Mouse (Mus musculus): ENCODE results near the gene Gm28553.
"Not testable (repeated sequence)": the region's sequence is repeated elsewhere in the genome, so short reads cannot be mapped to it uniquely, and the experiment has no call there.

Gene Gm28553

DNA sequence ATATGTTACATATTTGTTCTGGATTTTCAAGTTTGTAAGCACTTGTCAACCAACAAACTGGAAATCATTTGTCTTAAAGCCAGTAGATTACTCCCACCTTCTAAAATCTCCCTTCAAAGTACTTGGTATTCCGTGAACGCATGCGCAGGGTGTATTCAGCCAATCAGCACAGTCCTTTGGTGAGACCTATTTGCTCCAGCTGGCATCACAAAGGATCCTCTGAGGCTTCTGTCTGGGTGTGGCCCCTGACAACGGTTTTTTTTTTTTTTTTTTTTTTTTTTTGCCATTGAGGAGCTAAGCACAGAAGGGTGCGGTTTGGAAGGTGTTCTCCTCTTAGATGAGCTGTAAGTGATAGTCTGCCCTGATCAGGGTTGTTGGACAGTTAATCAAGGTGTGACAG, at the start of gene Gm28553:
TSS of gene Gm28553 (plus strand) at position 301 of the 400 bp plus-strand sequence.
- DNase-seq (ENCODE audit: low spot score in 2 of 2), result not testable (repeated sequence)

Measured in urinary bladder, postnatal 36 days (tissue).